Mouse (Mus musculus): ENCODE measurements around the gene Tab2.
A peak's percentile ranks its signal among the peaks of the same experiment; 100 is the strongest.

Tab2 gene

GRCm38 (mm10) chr10:7956228-7957001, at the start of gene Tab2:
Gene Tab2, minus strand, starts transcription at chr10:7956230.
- DNase-seq (ENCODE audit: low spot score), result peak; percentile 80

- DNase-seq (ENCODE audit: low spot score), result no peak
Observed at GRCm38 (mm10) chr10:7992258-7992919, 36.4 kb upstream of the Tab2 start.

GRCm38 (mm10) chr10:7991596-7991995, 35.6 kb upstream of the Tab2 start:
- no peak for DNase-seq (ENCODE audit: low spot score)

GRCm38 (mm10) chr10:7987521-7987920, 31.5 kb upstream of the Tab2 start:
- DNase-seq (ENCODE audit: low spot score), result no peak

GRCm38 (mm10) chr10:7976462-7976861, 20.4 kb upstream of the Tab2 start:
- DNase-seq (ENCODE audit: low spot score), result no peak

GRCm38 (mm10) chr10:7968747-7969280, 12.8 kb upstream of the Tab2 start:
- no peak for DNase-seq (ENCODE audit: low spot score)

- DNase-seq (ENCODE audit: low spot score), result no peak
Observed at GRCm38 (mm10) chr10:7967096-7967495, 11.1 kb upstream of the Tab2 start.

- DNase-seq (ENCODE audit: low spot score), result no peak
Observed at GRCm38 (mm10) chr10:7959073-7959472, 3.0 kb upstream of the Tab2 start.

GRCm38 (mm10) chr10:7955634-7956121, 352 bp downstream of the Tab2 start:
- peak; percentile 36 for DNase-seq (ENCODE audit: low spot score)

GRCm38 (mm10) chr10:7954989-7955633, 919 bp downstream of the Tab2 start:
- peak; percentile 31 for DNase-seq (ENCODE audit: low spot score)

- no peak for DNase-seq (ENCODE audit: low spot score)
Observed at GRCm38 (mm10) chr10:7954627-7954988, 1.4 kb downstream of the Tab2 start.

- DNase-seq (ENCODE audit: low spot score), result no peak
Observed at GRCm38 (mm10) chr10:7943006-7943405, 13.0 kb downstream of the Tab2 start.

GRCm38 (mm10) chr10:7936556-7937192, 19.4 kb downstream of the Tab2 start:
- no peak for DNase-seq (ENCODE audit: low spot score)

- DNase-seq (ENCODE audit: low spot score), result no peak
Observed at GRCm38 (mm10) chr10:7932958-7933357, 23.1 kb downstream of the Tab2 start.

- DNase-seq (ENCODE audit: low spot score), result no peak
Observed at GRCm38 (mm10) chr10:7928996-7929395, 27.0 kb downstream of the Tab2 start.

GRCm38 (mm10) chr10:7925481-7925880, 30.5 kb downstream of the Tab2 start:
- DNase-seq (ENCODE audit: low spot score), result no peak

GRCm38 (mm10) chr10:7923433-7923832, 32.6 kb downstream of the Tab2 start:
- DNase-seq (ENCODE audit: low spot score), result no peak

- no peak for DNase-seq (ENCODE audit: low spot score)
Observed at GRCm38 (mm10) chr10:7911268-7911667, 44.8 kb downstream of the Tab2 start.

- no peak for DNase-seq (ENCODE audit: low spot score)
Observed at GRCm38 (mm10) chr10:7907151-7907550, 48.9 kb downstream of the Tab2 start.

- no peak for DNase-seq (ENCODE audit: low spot score)
Observed at GRCm38 (mm10) chr10:7904157-7904556, 51.9 kb downstream of the Tab2 start.

GRCm38 (mm10) chr10:7900719-7901627, 55.1 kb downstream of the Tab2 start:
- DNase-seq (ENCODE audit: low spot score), result no peak

Data from ovary, postnatal 10 days (tissue).